Mouse (Mus musculus): ENCODE results near the gene Utp4. TPM values are rescaled to one million over a fixed set of nuclear protein-coding genes. Genes with fewer than 3 reads are reported as not detected.
"Not testable (repeated sequence)": the region's sequence is repeated elsewhere in the genome, so short reads cannot be mapped to it uniquely, and the experiment has no call there.

Utp4 gene
- polyA plus RNA-seq, 1 experiment, result not detected

DNA sequence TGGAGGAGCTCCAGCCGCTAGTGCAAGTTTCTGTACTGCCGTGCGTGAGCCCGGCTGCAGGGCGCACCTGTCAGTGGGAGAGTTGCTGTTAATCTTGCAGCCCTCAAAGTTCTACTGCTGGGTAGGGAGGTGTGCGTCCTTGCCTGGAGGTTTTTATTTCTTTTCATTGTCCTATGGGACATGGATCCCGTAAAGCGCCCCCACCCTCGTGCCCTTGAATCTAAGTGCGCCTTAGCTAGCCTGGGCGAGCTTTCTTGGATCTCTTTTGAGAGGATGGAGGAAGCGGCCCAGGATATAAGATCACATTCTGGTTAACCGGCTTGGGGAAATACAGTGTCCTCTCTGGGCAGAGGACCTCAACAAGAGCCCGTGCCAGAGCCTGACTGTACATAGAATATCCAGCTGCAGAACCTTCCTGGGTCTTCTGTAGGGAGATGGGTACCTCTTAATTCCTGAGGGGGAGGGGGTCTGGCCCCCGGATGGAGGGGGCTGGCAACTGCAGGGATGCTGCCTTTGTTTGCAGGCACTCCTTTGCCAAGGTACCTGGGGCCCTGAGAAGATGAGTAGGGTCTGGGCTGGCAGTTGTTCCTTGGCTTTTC is 22.0 kb upstream of the Utp4 start:
- Histone ChIP-seq H3K4me3 (ENCODE audit: insufficient read depth, low read depth, low read length) (peak overlapping the region; percentile 54), H3K4me1 (ENCODE audit: control insufficient read depth, insufficient read depth, low read length) (peaks cover 25% of the 10 kb centered on the region), H3K27ac (ENCODE audit: insufficient read depth, low read depth, low read length) (no peak overlapping the region)
- under 1% methylated on average over 15 of the region's 15 CpGs for WGBS
- TF ChIP-seq CTCF (IDR thresholded peaks at IDR 0.05; ENCODE audit: insufficient read depth, low read depth, low read length) (no peak), POLR2A (IDR thresholded peaks at IDR 0.05; ENCODE audit: insufficient read depth, low read depth, low read length) (no peak)

DNA sequence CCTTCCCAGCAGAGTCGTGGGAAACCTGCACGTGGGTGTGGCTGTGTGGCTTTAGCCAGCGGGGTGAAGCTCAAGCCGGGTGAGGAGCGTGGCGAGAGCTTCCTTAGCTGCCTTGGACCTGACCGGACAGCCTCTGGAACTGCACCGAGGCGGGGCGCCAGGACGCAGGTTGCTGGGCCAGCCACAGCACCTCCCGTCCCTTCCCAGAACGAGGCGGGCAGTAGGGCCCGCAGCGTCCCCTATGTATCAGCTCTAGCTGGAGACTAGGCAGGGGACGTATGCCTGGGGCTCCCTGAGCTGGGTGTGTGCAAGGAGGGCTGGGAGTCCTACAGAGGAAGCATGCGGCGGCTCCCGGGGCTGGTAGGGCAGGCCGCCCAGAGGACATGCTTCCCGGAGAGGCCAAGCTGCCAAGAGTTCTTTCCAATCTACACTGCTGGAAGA is 21.5 kb upstream of the Utp4 start:
- 3% methylated on average over 22 of the region's 22 CpGs for WGBS
- no peak overlapping the region; the same call in 1 of the 2 replicates for H3K4me3 ChIP-seq (ENCODE audit: insufficient read depth, low read depth, low read length)
- TF ChIP-seq CTCF (IDR thresholded peaks at IDR 0.05; ENCODE audit: insufficient read depth, low read depth, low read length), result no peak
- TF ChIP-seq POLR2A (IDR thresholded peaks at IDR 0.05; ENCODE audit: insufficient read depth, low read depth, low read length), result no peak
- peaks cover 25% of the 10 kb centered on the region for H3K4me1 ChIP-seq (ENCODE audit: control insufficient read depth, insufficient read depth, low read length)
- H3K27ac ChIP-seq (ENCODE audit: insufficient read depth, low read depth, low read length), result no peak overlapping the region

DNA sequence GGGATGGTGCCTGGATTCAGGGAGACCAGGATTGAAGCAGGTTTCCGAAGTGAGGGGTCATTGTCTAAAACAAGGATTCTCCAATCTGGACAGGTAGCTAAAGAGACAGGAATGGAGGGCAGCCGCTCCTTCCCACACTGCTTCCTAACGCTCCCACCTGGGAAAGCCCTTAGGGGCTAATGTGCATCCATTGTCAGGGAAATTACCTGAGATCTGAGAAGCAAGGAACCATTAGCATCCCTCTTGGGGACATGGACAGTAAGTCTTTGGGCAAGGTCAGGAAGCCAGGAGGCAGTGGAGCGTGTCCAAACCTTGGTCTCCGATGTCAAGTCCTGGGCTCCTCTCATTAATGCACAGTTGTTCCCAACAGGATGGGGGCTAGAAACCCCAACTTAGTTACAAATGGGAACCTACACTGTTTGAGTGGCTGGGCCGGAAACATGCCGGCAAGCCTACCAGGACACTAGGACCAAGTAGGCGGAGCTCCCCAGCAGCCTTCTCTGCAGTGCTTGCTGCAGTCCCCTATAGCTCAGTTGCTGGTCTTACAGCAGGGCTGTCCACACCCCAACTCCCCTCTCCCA is 20.9 kb upstream of the Utp4 start:
- Histone ChIP-seq H3K27ac (ENCODE audit: insufficient read depth, low read depth, low read length) (no peak overlapping the region), H3K4me3 (ENCODE audit: insufficient read depth, low read depth, low read length) (no peak overlapping the region), H3K4me1 (ENCODE audit: control insufficient read depth, insufficient read depth, low read length) (peaks cover 25% of the 10 kb centered on the region)
- TF ChIP-seq POLR2A (IDR thresholded peaks at IDR 0.05; ENCODE audit: insufficient read depth, low read depth, low read length) (no peak), CTCF (IDR thresholded peaks at IDR 0.05; ENCODE audit: insufficient read depth, low read depth, low read length) (no peak)
- 32% methylated on average over 8 of the region's 8 CpGs for WGBS

DNA sequence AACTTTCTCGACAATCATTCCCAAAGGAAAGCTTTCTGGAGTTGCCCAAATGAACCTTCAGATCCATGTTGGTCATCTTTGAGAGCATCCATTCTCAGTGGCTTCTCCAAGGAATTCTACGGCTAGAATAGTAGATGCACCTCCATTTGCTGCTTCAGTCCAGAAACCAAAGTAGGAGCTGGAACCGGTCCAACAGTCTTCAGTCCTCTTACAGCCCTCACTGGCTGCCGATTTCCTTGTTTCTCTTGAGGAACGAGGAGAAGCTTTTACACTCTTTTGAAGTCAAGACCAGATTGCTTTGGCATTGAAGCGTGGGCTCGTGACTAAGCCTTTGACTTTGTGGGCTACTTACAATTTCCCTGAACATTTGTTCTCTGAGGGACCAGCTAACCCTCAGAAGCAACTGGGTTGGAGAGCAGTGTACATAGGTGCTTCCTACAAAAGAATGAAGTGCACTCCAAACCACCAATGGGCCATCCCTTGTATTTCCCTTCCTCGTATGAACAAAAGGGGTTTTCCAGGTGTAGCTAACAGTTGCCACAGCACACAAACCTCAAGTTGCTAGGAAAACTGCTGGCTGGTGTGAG is 13.2 kb upstream of the Utp4 start:
- Histone ChIP-seq H3K27ac (ENCODE audit: insufficient read depth, low read depth, low read length) (no peak overlapping the region), H3K4me3 (ENCODE audit: insufficient read depth, low read depth, low read length) (no peak overlapping the region), H3K4me1 (ENCODE audit: control insufficient read depth, insufficient read depth, low read length) (no peaks in the 10 kb centered on the region)
- TF ChIP-seq CTCF (IDR thresholded peaks at IDR 0.05; ENCODE audit: insufficient read depth, low read depth, low read length) (no peak), POLR2A (IDR thresholded peaks at IDR 0.05; ENCODE audit: insufficient read depth, low read depth, low read length) (no peak)
- 77% methylated on average over 8 of the region's 8 CpGs for WGBS

DNA sequence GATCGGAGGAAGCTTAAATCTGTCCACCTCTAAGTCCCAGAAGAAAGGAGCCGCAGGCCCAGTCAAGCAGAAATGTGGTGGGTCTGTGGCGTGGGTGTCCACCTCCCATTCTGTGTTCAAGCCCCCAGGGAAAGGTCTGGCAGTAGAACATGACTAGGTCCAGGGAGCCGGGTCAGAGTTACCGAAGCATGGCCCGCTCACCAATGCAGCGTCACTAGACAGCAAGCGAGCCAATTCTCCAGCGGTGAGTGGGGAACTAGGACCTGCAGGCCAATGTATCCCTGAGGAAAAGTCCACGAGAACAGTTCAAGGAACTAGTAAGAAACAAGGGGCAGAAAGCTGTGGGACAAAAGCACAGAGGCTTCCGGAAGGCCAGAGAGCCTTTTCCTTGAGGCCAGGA is 9.3 kb upstream of the Utp4 start:
- 97% methylated on average over 11 of the region's 11 CpGs for WGBS
- not testable (repeated sequence) for H3K4me1 ChIP-seq (ENCODE audit: control insufficient read depth, insufficient read depth, low read length); H3K4me3 ChIP-seq (ENCODE audit: insufficient read depth, low read depth, low read length); H3K27ac ChIP-seq (ENCODE audit: insufficient read depth, low read depth, low read length)

DNA sequence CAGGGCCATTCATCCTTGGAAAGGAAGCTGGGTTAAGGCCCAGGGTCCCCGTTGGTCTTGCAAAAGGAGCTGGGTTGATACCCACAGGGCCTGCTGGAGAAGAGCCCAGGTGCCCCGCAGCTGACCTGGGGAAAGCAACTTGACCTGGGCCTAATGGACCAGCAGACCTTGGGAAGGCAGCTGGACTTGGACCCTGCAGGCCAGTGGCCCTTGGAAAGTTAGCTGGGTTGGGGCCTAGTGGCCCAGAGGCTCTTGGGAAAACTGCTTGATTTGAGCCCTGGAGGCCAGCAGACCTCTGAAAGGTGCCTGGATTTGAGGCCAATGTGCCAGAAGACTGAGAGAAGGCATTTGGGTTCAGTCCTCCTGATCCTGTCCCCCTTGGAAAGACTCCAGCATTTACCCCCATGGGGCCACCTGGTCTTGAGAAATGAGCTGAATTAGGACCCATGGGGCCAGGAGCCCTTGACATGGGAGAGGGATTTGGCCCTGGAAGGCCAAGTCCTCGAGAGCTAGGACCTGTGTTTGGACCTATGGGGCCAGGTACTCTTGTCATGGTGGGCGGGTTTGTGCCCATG is 8.5 kb upstream of the Utp4 start:
- not testable (repeated sequence) for H3K4me3 ChIP-seq (ENCODE audit: insufficient read depth, low read depth, low read length); H3K4me1 ChIP-seq (ENCODE audit: control insufficient read depth, insufficient read depth, low read length); H3K27ac ChIP-seq (ENCODE audit: insufficient read depth, low read depth, low read length)
- 97% methylated on average over 4 of the region's 4 CpGs for WGBS

DNA sequence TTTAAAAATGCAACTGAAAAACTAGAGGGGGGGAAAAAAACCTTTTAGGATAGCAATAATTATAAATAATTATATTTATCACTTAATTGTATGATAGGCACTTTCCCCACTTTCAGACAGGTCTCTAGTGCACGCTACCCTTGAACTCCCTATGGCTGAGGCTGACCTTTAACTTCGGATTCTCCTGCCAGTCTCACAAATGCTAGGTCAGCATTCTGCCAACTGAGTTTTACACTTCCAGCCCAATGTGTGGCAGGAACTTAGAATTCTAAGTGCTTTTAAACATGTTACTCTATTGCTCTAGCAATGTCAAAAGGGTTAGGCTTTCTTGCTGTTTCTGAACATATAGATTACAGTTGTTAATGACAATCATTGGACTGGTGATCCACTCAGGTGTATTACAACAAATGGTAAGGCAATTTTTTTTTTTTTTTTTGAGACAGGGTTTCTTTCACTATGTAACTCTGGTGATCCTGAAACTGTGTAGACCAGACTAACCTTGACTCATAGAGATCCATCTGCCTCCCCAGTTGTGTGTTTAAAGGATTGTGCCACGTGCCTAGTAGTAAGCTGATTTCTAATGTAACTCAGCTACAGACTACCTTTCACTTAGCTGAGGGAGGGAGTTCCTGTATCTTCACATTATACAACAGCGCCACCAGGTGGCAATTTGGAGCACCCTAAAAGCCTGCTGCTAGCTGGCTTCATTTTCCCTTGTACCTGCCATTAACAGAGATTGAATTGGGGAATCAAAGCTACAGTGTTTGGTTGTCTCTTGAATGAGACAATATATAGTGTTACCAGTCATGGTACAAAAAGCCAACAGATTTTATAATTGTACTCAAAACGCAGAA is 5.9 kb upstream of the Utp4 start:
- WGBS, result 39% methylated on average over 5 of the region's 5 CpGs
- TF ChIP-seq POLR2A (IDR thresholded peaks at IDR 0.05; ENCODE audit: insufficient read depth, low read depth, low read length), result no peak
- TF ChIP-seq CTCF (IDR thresholded peaks at IDR 0.05; ENCODE audit: insufficient read depth, low read depth, low read length), result no peak
- Histone ChIP-seq H3K4me1 (ENCODE audit: control insufficient read depth, insufficient read depth, low read length) (peaks cover 3% of the 10 kb centered on the region), H3K4me3 (ENCODE audit: insufficient read depth, low read depth, low read length) (no peak overlapping the region), H3K27ac (ENCODE audit: insufficient read depth, low read depth, low read length) (no peak overlapping the region)

DNA sequence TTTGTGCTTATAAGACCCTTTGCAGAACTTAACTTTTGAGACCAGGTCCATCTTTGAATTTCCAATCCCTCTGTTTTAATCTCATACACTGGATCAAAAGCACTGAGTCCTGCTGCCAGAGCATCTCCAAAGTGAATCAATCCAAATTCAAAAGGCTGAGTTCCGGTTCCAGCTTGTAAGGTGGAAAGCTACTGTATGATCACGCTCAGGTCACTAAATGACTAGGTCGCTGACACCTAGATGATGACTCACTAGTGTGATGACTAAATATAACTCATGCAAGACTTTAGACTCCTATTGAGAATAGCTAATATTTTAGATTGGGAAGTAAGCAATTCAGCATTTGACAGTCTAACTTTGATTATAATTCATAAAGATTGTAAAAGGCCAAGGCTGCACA is 4.6 kb upstream of the Utp4 start:
- no peak overlapping the region for H3K4me3 ChIP-seq (ENCODE audit: insufficient read depth, low read depth, low read length)
- H3K4me1 ChIP-seq (ENCODE audit: control insufficient read depth, insufficient read depth, low read length), result peaks cover 3% of the 10 kb centered on the region
- no peak overlapping the region for H3K27ac ChIP-seq (ENCODE audit: insufficient read depth, low read depth, low read length)
- 80% methylated on average over 3 of the region's 3 CpGs for WGBS
- TF ChIP-seq CTCF (IDR thresholded peaks at IDR 0.05; ENCODE audit: insufficient read depth, low read depth, low read length), result no peak
- no peak for TF ChIP-seq POLR2A (IDR thresholded peaks at IDR 0.05; ENCODE audit: insufficient read depth, low read depth, low read length)

Data from olfactory bulb, adult 2 months (tissue).